Mouse (Mus musculus): ENCODE data around the gene Rai14. TPM values are rescaled to one million over a fixed set of nuclear protein-coding genes. Genes with fewer than 3 reads are reported as not detected.
A peak's percentile ranks its signal among the peaks of the same experiment; 100 is the strongest.

The Rai14 gene
- polyA plus RNA-seq, 1 experiment from 2014 or later, result 4.3 TPM

GRCm38 (mm10) chr15:10689304-10689703, 25.1 kb downstream of the Rai14 start:
- H3K4me3 ChIP-seq (replicated peaks), result no peak overlapping the region
- no peaks in the 10 kb centered on the region for H3K36me3 ChIP-seq
- no peak overlapping the region for H3K9ac ChIP-seq
- ATAC-seq (ENCODE audit: low read depth) (no peak), DNase-seq (no peak)
- peaks cover 22% of the 10 kb centered on the region for H3K4me1 ChIP-seq (replicated peaks)
- H3K4me2 ChIP-seq, result no peak overlapping the region
- WGBS (ENCODE audit: insufficient replicate concordance), result 55% methylated on average over 11 of the region's 11 CpGs
- no peaks in the 10 kb centered on the region for H3K27me3 ChIP-seq
- peak overlapping the region; percentile 59 for H3K27ac ChIP-seq
- H3K9me3 ChIP-seq (replicated peaks), result no peaks in the 10 kb centered on the region

GRCm38 (mm10) chr15:10688686-10689085, 25.7 kb downstream of the Rai14 start:
- Histone ChIP-seq H3K9ac (no peak overlapping the region), H3K27me3 (no peaks in the 10 kb centered on the region), H3K9me3 (replicated peaks) (no peaks in the 10 kb centered on the region), H3K4me1 (replicated peaks) (peaks cover 22% of the 10 kb centered on the region), H3K4me3 (replicated peaks) (no peak overlapping the region), H3K36me3 (no peaks in the 10 kb centered on the region), H3K4me2 (no peak overlapping the region), H3K27ac (no peak overlapping the region)
- no peak for DNase-seq
- ATAC-seq (ENCODE audit: low read depth), result no peak
- 72% methylated on average over 5 of the region's 5 CpGs for WGBS (ENCODE audit: insufficient replicate concordance)

GRCm38 (mm10) chr15:10687365-10687764, 27.1 kb downstream of the Rai14 start:
- Histone ChIP-seq H3K4me1 (replicated peaks) (peaks cover 22% of the 10 kb centered on the region), H3K4me3 (replicated peaks) (no peak overlapping the region), H3K4me2 (no peak overlapping the region), H3K9me3 (replicated peaks) (no peaks in the 10 kb centered on the region), H3K27ac (no peak overlapping the region), H3K27me3 (no peaks in the 10 kb centered on the region), H3K36me3 (no peaks in the 10 kb centered on the region), H3K9ac (no peak overlapping the region)
- ATAC-seq (ENCODE audit: low read depth) (no peak), DNase-seq (no peak)
- 81% methylated on average over 7 of the region's 7 CpGs for WGBS (ENCODE audit: insufficient replicate concordance)

GRCm38 (mm10) chr15:10685692-10686430, 28.6 kb downstream of the Rai14 start:
- Histone ChIP-seq H3K27me3 (no peaks in the 10 kb centered on the region), H3K4me2 (no peak overlapping the region), H3K27ac (no peak overlapping the region), H3K9ac (no peak overlapping the region), H3K9me3 (replicated peaks) (no peaks in the 10 kb centered on the region), H3K4me3 (replicated peaks) (no peak overlapping the region), H3K4me1 (replicated peaks) (peaks cover 15% of the 10 kb centered on the region), H3K36me3 (no peaks in the 10 kb centered on the region)
- WGBS (ENCODE audit: insufficient replicate concordance), result 70% methylated on average over 14 of the region's 14 CpGs
- no peak for ATAC-seq (ENCODE audit: low read depth)
- no peak for DNase-seq

- no peak for ATAC-seq (ENCODE audit: low read depth)
- Histone ChIP-seq H3K4me1 (replicated peaks) (peaks cover 10% of the 10 kb centered on the region), H3K4me2 (no peak overlapping the region), H3K9ac (no peak overlapping the region), H3K36me3 (no peaks in the 10 kb centered on the region), H3K27me3 (no peaks in the 10 kb centered on the region), H3K27ac (no peak overlapping the region), H3K9me3 (replicated peaks) (no peaks in the 10 kb centered on the region), H3K4me3 (replicated peaks) (no peak overlapping the region)
- WGBS (ENCODE audit: insufficient replicate concordance), result 66% methylated on average over 9 of the region's 9 CpGs
- DNase-seq, result no peak
These were observed 30.7 kb downstream of the Rai14 start for GRCm38 (mm10) chr15:10683687-10684203.

GRCm38 (mm10) chr15:10680514-10680913, 33.9 kb downstream of the Rai14 start:
- no peak overlapping the region for H3K4me3 ChIP-seq (replicated peaks)
- DNase-seq (no peak), ATAC-seq (ENCODE audit: low read depth) (no peak)
- H3K36me3 ChIP-seq, result no peaks in the 10 kb centered on the region
- no peak overlapping the region for H3K9ac ChIP-seq
- H3K27ac ChIP-seq, result no peak overlapping the region
- H3K27me3 ChIP-seq, result no peaks in the 10 kb centered on the region
- no peak overlapping the region for H3K4me2 ChIP-seq
- WGBS (ENCODE audit: insufficient replicate concordance), result 72% methylated on average over 5 of the region's 5 CpGs
- H3K4me1 ChIP-seq (replicated peaks), result peaks cover 5% of the 10 kb centered on the region; the same call in 1 of the 2 replicates
- no peaks in the 10 kb centered on the region for H3K9me3 ChIP-seq (replicated peaks)

- no peak overlapping the region for H3K4me2 ChIP-seq
- H3K36me3 ChIP-seq, result no peaks in the 10 kb centered on the region
- no peak for DNase-seq
- no peaks in the 10 kb centered on the region for H3K27me3 ChIP-seq
- H3K9me3 ChIP-seq (replicated peaks), result no peaks in the 10 kb centered on the region
- no peak overlapping the region for H3K4me3 ChIP-seq (replicated peaks)
- H3K27ac ChIP-seq, result no peak overlapping the region
- no peak overlapping the region for H3K9ac ChIP-seq
- 51% methylated on average over 4 of the region's 4 CpGs for WGBS (ENCODE audit: insufficient replicate concordance)
- H3K4me1 ChIP-seq (replicated peaks), result 0 out of 2 replicates have a peak, but pooled peaks cover 4% of the 10 kb centered on the region
- ATAC-seq (ENCODE audit: low read depth), result no peak
These were observed 34.9 kb downstream of the Rai14 start for GRCm38 (mm10) chr15:10679571-10679970.

- Histone ChIP-seq H3K4me2 (no peak overlapping the region), H3K4me1 (replicated peaks) (peaks cover 10% of the 10 kb centered on the region), H3K9me3 (replicated peaks) (no peaks in the 10 kb centered on the region), H3K9ac (no peak overlapping the region), H3K4me3 (replicated peaks) (no peak overlapping the region), H3K27ac (no peak overlapping the region), H3K36me3 (no peaks in the 10 kb centered on the region), H3K27me3 (no peaks in the 10 kb centered on the region)
- 0 out of 2 replicates have a peak, but pooled peaks have one; percentile 54 for ATAC-seq (ENCODE audit: low read depth)
- no peak for DNase-seq
- WGBS (ENCODE audit: insufficient replicate concordance), result 60% methylated on average over 5 of the region's 5 CpGs
These were observed 38.6 kb downstream of the Rai14 start for GRCm38 (mm10) chr15:10675801-10676200.

- no peaks in the 10 kb centered on the region for H3K9me3 ChIP-seq (replicated peaks)
- DNase-seq, result no peak
- H3K27ac ChIP-seq, result no peak overlapping the region
- WGBS (ENCODE audit: insufficient replicate concordance), result 46% methylated on average over 5 of the region's 5 CpGs
- peaks cover 6% of the 10 kb centered on the region for H3K4me1 ChIP-seq (replicated peaks)
- no peak overlapping the region for H3K4me2 ChIP-seq
- H3K9ac ChIP-seq, result no peak overlapping the region
- H3K36me3 ChIP-seq, result no peaks in the 10 kb centered on the region
- no peak for ATAC-seq (ENCODE audit: low read depth)
- H3K27me3 ChIP-seq, result no peaks in the 10 kb centered on the region
- no peak overlapping the region for H3K4me3 ChIP-seq (replicated peaks)
These were observed 41.5 kb downstream of the Rai14 start for GRCm38 (mm10) chr15:10672880-10673279.

GRCm38 (mm10) chr15:10671868-10672267, 42.6 kb downstream of the Rai14 start:
- Histone ChIP-seq H3K36me3 (no peaks in the 10 kb centered on the region), H3K4me3 (replicated peaks) (no peak overlapping the region), H3K4me2 (no peak overlapping the region), H3K27me3 (no peaks in the 10 kb centered on the region), H3K27ac (no peak overlapping the region), H3K9ac (no peak overlapping the region), H3K9me3 (replicated peaks) (no peaks in the 10 kb centered on the region), H3K4me1 (replicated peaks) (peaks cover 6% of the 10 kb centered on the region)
- WGBS (ENCODE audit: insufficient replicate concordance), result 51% methylated on average over 4 of the region's 4 CpGs
- DNase-seq (no peak), ATAC-seq (ENCODE audit: low read depth) (no peak)

- Histone ChIP-seq H3K36me3 (no peaks in the 10 kb centered on the region), H3K9ac (no peak overlapping the region), H3K9me3 (replicated peaks) (no peaks in the 10 kb centered on the region), H3K4me3 (replicated peaks) (no peak overlapping the region), H3K27ac (no peak overlapping the region), H3K4me2 (no peak overlapping the region), H3K27me3 (no peaks in the 10 kb centered on the region), H3K4me1 (replicated peaks) (peaks cover 6% of the 10 kb centered on the region)
- no peak for DNase-seq
- 73% methylated on average over 7 of the region's 7 CpGs for WGBS (ENCODE audit: insufficient replicate concordance)
- ATAC-seq (ENCODE audit: low read depth), result no peak
These were observed 44.3 kb downstream of the Rai14 start for GRCm38 (mm10) chr15:10670107-10670506.

All from liver, embryonic 13.5 days (tissue).